Mouse (Mus musculus): ENCODE results near the gene Capn1.

Capn1 gene

GRCm38 (mm10) chr19:5989585-5989984, 26.1 kb downstream of the Capn1 start:
- no peak for DNase-seq (ENCODE audit: low spot score)

DNA sequence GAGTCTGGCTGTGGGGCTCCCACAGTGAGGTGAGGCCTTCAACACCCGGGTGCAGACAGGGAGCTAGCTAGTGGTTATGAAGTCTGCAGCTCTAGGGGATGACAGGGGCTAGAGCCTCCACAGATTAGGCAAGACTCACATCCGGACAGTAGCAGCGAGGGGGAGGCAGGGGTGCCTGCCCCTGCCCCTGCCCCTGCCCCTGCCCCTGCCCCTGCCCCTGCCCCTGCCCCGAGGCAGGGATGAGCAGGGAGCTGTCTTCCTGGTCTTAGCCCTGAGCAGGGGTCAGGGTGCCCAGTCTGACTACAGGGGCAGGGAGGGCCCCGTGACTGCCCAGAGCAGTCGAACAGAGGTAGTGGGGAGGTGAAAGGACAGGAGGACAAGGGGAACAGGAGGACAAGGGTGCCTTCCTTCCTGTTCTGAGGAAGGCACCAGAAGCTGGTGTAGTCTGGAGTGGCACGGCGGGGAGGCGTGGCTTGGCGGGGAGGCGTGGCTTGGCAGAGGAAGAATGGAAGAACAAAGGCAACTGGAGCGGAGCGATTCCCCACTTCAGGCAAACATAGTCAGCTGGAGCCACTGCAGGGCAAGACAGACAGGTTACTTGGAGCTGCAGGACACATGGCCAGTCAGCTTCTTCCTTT, 26.8 kb downstream of the Capn1 start:
- peak; percentile 38 for DNase-seq (ENCODE audit: low spot score)

DNA sequence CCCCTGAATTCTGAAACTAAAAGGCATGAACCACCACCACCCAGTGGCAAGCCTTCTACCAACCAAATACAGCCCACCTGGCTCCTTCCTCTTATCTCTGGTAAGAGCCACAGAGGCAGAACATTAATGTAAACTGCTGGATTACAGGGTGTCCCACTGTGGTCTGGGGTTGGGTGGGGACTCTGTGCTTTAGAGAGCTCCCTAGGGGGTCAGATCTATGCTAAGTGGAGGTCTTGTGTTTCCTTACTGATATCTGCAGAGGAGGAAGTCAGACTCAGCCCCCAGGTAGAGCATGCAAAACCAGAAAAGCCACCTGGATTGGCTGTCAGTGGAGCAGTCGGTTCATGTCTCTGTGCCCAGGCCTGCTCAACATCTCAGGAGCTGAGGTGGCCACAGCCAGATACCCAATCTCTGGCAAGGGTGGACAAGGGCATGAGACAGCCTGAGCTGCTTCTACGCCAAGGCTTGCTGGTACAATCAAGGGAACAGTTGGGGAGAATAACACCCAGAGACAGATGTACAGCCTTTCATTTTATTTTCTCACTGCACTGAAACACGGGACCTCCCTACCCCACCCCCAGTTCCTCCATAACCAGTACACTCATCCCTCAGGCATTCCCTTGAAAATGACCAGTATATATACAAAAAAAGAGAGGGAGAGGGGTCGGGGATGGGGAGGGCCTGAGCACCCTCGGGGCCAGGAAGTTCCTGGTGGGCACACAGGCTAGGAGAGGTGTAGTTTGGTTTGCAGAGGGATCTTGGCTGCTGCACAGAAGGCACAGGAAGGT, 27.5 kb downstream of the Capn1 start:
- DNase-seq (ENCODE audit: low spot score): no peak

DNA sequence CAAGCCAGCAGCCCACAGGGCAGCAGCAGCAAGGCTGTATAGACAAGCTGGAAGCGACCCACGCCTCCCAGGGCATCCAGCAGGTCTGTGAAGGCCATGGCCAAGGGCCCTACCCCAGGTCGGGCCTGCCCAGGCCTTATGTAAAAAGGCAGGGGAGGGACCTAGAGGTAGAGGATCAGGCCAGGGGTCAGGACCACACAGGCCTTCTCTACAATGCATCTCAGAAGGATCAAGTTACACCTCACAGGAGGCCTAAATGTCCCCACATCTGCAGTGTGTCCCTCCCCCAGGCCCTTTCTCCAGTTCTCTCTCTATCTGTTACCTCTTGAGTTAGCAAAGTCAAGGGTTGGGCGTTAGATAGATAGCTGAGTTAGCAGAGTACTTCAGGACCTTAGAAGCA, 29.7 kb downstream of the Capn1 start, which contains the start of gene Slc22a20:
Gene Slc22a20, minus strand, starts transcription at position 101 of the 400 bp plus-strand sequence.
- DNase-seq (ENCODE audit: low spot score): no peak

- no peak for DNase-seq (ENCODE audit: low spot score)
These were observed 35.2 kb downstream of the Capn1 start for GRCm38 (mm10) chr19:5980477-5980876.

- no peak for DNase-seq (ENCODE audit: low spot score)
These were observed 38.0 kb downstream of the Capn1 start for GRCm38 (mm10) chr19:5977717-5978116.

DNA sequence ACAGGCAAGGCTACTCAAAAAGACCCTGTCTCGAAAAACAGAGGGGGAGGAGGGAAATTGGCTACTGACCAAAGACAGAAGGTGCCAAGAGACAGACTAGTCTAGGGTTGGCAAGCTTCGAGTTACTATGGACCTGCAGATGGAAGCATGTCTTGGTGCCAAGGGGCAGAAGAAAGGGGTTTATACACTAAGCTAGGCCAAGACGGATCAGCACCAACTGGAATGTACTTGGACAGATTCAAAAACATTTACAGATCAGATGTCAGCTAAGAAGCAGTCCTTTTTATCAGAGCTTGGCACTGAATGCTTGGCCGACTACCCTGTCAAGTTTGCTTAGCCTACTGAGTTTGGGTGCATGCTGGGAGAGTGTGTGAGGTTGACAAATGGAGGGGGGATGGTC, 40.0 kb downstream of the Capn1 start:
- peak; percentile 9 for DNase-seq (ENCODE audit: low spot score)

GRCm38 (mm10) chr19:5975112-5975511, 40.6 kb downstream of the Capn1 start:
- no peak for DNase-seq (ENCODE audit: low spot score)

GRCm38 (mm10) chr19:5967664-5968063, 48.0 kb downstream of the Capn1 start:
- no peak for DNase-seq (ENCODE audit: low spot score)

GRCm38 (mm10) chr19:5966786-5967185, 48.9 kb downstream of the Capn1 start:
- DNase-seq (ENCODE audit: low spot score): no peak

DNA sequence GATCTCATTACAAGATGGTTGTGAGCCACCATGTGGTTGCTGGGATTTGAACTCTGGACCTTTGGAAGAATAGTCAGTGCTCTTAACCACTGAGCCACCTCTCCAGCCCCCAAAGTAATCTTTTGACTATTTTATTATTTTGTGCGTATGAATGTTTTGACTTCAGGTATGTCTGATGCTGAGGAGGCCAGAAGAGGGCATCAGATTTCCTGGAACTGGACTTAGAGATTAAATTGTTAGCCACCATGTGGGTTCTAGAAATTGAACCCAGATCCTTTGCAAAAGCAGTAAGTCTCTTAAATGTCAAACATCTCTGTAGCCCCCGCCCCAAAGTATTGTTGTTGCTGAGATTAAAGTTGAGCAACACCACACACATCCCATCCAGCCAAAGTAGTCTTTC, 49.8 kb downstream of the Capn1 start:
- no peak for DNase-seq (ENCODE audit: low spot score)

- no peak for DNase-seq (ENCODE audit: low spot score)
These were observed 50.4 kb downstream of the Capn1 start for GRCm38 (mm10) chr19:5965280-5965679.

GRCm38 (mm10) chr19:5964804-5965203, 50.9 kb downstream of the Capn1 start:
- DNase-seq (ENCODE audit: low spot score): no peak

- DNase-seq (ENCODE audit: low spot score): peak; percentile 42
These were observed 51.7 kb downstream of the Capn1 start, which contains the start of gene Pola2 for GRCm38 (mm10) chr19:5963883-5964562. TSS of gene Pola2 (minus strand) at chr19:5964202.

- DNase-seq (ENCODE audit: low spot score): no peak
These were observed 53.0 kb downstream of the Capn1 start for GRCm38 (mm10) chr19:5962651-5963050.

DNA sequence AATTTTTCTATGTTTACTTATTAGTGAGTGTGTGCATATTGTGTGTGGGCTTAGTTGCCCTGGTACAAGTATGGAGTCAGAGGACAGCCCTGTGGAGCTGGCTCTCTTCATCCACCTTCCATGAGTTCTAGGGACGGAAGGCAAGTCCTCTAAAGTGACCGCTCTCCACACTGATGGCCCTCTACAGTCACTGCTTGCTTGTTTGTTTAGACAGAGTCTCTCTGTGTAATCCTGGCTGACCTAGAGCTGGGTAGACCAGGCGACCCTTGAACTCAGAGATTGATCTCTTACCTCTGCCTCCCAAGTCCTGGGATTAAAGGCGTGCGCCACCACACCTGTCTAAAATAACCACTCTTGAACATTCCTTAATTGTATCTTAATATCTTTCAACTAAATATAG, 58.3 kb downstream of the Capn1 start:
- no peak for DNase-seq (ENCODE audit: low spot score)

GRCm38 (mm10) chr19:5956685-5957084, 59.0 kb downstream of the Capn1 start:
- DNase-seq (ENCODE audit: low spot score): no peak

DNA sequence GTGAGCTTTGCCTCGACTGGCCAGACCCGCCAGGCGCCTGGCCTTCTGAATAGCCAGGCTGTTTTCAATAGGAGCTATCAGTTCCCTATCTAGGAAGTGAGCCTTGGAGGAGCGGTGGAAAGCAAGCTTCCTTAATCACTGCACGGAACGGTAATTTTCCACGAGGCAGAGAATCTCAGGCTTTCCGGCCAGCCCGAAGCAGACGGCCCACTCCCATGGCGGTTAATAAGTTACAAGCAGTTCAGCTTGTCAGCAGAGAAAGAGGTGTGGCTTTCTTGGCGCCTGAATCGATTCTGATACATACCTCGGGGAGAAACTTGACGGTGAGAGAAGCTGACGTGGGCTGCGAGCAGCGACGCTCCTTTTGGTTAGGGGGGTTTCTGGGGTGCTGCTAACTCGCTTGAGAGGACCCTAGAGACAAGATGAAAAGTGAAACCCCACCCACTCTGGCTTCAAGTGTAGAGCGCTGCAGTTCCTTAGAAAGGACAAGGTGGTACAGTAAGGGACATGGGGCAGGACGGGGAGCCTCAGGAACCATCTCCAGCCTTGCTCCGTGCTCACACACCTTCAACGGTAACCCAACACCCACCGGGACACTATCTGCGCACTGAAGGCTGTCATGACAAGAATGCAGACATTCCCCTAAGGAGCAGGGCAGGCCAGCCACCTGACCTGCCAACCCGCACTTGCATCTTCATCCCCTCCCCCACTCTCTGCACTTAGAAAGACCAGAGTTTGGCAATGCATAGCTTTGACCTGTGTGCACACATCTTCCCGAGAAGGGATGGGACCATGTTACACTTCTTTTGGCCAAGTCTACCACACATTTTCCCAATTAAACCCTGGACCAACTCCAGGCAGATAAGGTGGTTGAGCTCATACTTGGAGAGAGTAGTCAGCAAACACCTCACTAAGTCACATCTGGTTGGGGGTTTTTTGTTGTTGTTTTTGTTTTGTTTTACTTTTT, 59.7 kb downstream of the Capn1 start:
- no peak for DNase-seq (ENCODE audit: low spot score)

- no peak for DNase-seq (ENCODE audit: low spot score)
These were observed 60.8 kb downstream of the Capn1 start for GRCm38 (mm10) chr19:5954936-5955335.

GRCm38 (mm10) chr19:5954031-5954710, 61.5 kb downstream of the Capn1 start:
- no peak for DNase-seq (ENCODE audit: low spot score)

DNA sequence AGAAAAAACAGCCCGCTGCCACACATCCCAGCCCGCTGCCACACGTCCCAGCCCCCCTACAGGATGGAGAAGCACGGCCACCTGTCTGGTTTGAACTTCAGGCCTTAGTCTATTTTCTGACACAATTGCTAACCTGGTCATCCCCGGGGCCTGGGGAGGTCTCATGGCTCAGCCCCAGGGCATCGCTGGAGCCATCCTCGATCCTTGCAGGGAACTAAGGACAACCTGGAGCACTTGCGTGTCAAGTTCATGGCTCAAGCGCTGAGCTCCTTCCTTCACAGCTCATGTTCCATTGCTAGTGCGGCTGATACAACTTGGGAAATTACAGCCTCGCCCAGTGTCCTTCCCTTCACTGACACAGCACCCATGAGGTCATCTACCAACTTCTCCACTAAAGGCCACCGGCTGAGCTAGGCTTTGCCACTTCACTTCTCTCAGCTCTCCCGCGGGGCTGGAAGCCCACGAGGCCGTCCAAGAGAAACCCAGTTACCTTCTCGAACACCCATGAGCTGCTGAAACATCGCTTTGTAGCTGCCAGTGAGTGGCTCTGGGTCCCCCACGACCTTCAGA, 62.4 kb downstream of the Capn1 start:
- DNase-seq (ENCODE audit: low spot score): no peak
